Mouse (Mus musculus) embryonic facial prominence, embryonic 13.5 days (tissue): ENCODE measurements at regions not wholly inside any gene's neighbourhood (a gene's known extent, or its start where the extent isn't known, plus 50 kb on each side); places are given as distances from the start of the nearest gene placed in this dataset.
"Not testable (repeated sequence)": the region's sequence is repeated elsewhere in the genome, so short reads cannot be mapped to it uniquely, and the experiment has no call there.

Experiments
- ATAC-seq: fragments of 200-750 bp; cut with Nextera tagmentation; 2 replicates; pipeline ENCODE4 v1.8.0; 2017; ENCODE audit warnings: low read depth; ENCODE audit not compliant: insufficient number of reproducible peaks, insufficient read depth, low FRiP score, low TSS enrichment
- H3K27ac ChIP-seq: fragments of 300-500 bp; sonication (generic); 2 replicates; pipeline ENCODE4 v1.5.1; 2015; ENCODE audit warnings: moderate library complexity, mild to moderate bottlenecking, inconsistent platforms
- H3K27me3 ChIP-seq: fragments of 300-500 bp; sonication (generic); 2 replicates; pipeline ENCODE4 v1.6.1; 2015; ENCODE audit warnings: mild to moderate bottlenecking, inconsistent platforms
- H3K36me3 ChIP-seq: fragments of 300-500 bp; sonication (generic); 2 replicates; pipeline ENCODE4 v1.6.1; 2015; ENCODE audit warnings: mild to moderate bottlenecking, inconsistent platforms
- H3K4me1 ChIP-seq: fragments of 300-500 bp; sonication (generic); 2 replicates; pipeline ENCODE4 v1.6.1; 2015; ENCODE audit warnings: inconsistent platforms
- H3K4me2 ChIP-seq: fragments of 300-500 bp; sonication (generic); 2 replicates; pipeline ENCODE4 v1.6.1; 2015; ENCODE audit warnings: moderate library complexity, mild to moderate bottlenecking, inconsistent platforms
- H3K4me3 ChIP-seq: fragments of 300-500 bp; sonication (generic); 2 replicates; pipeline ENCODE4 v1.5.1; 2015; ENCODE audit warnings: mild to moderate bottlenecking, inconsistent platforms
- H3K9ac ChIP-seq: fragments of 300-500 bp; sonication (generic); 2 replicates; pipeline ENCODE4 v1.6.1; 2015; ENCODE audit warnings: mild to moderate bottlenecking, inconsistent platforms
- H3K9me3 ChIP-seq: fragments of 300-500 bp; sonication (generic); 2 replicates; pipeline ENCODE4 v1.6.1; 2016; ENCODE audit warnings: inconsistent platforms
- WGBS: fragments of 180-500 bp; shearing (Covaris S2); methylation state at CpG from one replicate; pipeline ENCODE4 v1.1.7; 2015; ENCODE audit warnings: mixed read lengths; 5-methylcytosine and 5-hydroxymethylcytosine counted together

DNA sequence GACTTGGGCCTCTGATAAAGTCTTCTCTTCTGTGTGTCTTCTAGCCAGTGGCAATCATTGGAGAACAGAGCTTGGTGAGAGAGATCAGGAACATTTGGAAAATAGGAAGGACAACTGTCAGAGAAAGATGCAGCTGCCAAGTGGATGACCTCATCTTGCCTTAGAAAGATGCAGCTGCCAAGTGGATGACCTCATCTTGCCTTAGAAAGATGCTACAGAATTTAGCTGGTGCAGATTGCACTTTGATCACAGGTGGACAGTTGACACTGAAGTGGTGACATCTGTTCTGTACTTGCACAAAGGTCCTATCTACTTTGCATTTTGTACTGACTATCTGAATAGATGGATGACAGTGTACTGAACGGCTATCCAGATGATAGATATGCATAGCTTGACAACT, 163.1 kb downstream of the Ube2e3 start:
- no peaks in the 10 kb centered on the region for H3K27me3 ChIP-seq
- 92% methylated on average over 1 of the region's 1 CpGs for WGBS
- H3K9ac ChIP-seq, result no peak overlapping the region
- H3K4me3 ChIP-seq, result no peak overlapping the region
- no peak overlapping the region for H3K27ac ChIP-seq
- ATAC-seq, result no peak
- no peaks in the 10 kb centered on the region for H3K36me3 ChIP-seq
- no peak overlapping the region for H3K4me2 ChIP-seq
- no peaks in the 10 kb centered on the region for H3K9me3 ChIP-seq
- no peaks in the 10 kb centered on the region for H3K4me1 ChIP-seq

GRCm38 (mm10) chr2:79036296-79036695, 168.4 kb downstream of the Ube2e3 start:
- WGBS, result 82% methylated on average over 2 of the region's 2 CpGs
- Histone ChIP-seq H3K27me3 (no peaks in the 10 kb centered on the region), H3K36me3 (no peaks in the 10 kb centered on the region), H3K4me1 (0 out of 2 replicates have a peak, but pooled peaks cover 4% of the 10 kb centered on the region), H3K4me3 (no peak overlapping the region), H3K27ac (no peak overlapping the region), H3K9me3 (no peaks in the 10 kb centered on the region), H3K4me2 (no peak overlapping the region), H3K9ac (no peak overlapping the region)
- no peak for ATAC-seq

DNA sequence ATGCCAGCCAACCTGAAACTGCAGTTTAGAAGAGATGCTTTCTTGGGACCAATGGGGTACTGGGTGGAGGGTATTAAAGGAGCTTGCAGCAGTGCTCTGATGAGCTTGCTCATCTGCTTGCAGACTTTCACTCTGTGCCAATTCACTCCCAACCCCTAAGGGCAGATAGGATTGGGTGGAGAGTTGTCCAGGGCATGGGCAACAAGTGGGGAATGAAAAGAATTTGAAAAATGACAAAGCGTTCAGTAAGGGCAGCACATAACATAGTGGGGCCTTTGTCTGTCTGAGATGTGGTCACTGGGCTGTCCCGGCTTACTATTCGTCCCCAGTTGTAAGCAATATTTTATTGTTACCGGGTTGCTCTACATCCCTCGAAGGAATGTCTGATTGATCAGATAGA, 170.7 kb downstream of the Ube2e3 start:
- no peak for ATAC-seq
- Histone ChIP-seq H3K4me3 (no peak overlapping the region), H3K4me1 (0 out of 2 replicates have a peak, but pooled peaks cover 4% of the 10 kb centered on the region), H3K36me3 (no peaks in the 10 kb centered on the region), H3K27me3 (no peaks in the 10 kb centered on the region), H3K4me2 (no peak overlapping the region), H3K9ac (no peak overlapping the region), H3K27ac (no peak overlapping the region), H3K9me3 (no peaks in the 10 kb centered on the region)
- 25% methylated on average over 5 of the region's 5 CpGs for WGBS

GRCm38 (mm10) chr2:79044804-79045203, 176.9 kb downstream of the Ube2e3 start:
- not testable (repeated sequence) for H3K27me3 ChIP-seq, ATAC-seq, H3K4me3 ChIP-seq, H3K9me3 ChIP-seq, H3K4me2 ChIP-seq, H3K36me3 ChIP-seq, H3K9ac ChIP-seq, H3K27ac ChIP-seq
- WGBS, result 77% methylated on average over 3 of the region's 3 CpGs
- peaks cover 11% of the 10 kb centered on the region for H3K4me1 ChIP-seq

DNA sequence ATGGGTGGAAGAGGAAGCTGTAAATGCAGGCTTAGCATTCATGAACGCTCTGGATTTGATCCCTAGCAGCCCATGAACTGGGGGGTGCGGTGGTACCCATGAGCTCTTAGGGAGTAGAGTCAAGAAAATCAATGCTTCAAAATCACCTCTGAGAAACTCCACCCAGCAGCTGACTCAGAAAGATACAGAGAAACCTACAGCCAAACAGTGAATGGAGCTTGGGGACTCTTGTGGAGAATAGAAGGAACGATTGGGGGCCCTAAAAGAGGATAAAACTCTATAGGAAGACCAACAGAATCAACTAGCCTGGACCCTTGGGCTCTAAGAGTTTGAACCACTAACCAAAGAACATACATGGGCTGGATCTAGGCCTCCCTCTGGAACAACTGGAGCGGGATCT, 177.6 kb downstream of the Ube2e3 start:
- no peak overlapping the region for H3K4me2 ChIP-seq
- H3K4me3 ChIP-seq, result no peak overlapping the region
- H3K27ac ChIP-seq, result no peak overlapping the region
- H3K4me1 ChIP-seq, result peaks cover 12% of the 10 kb centered on the region
- no peaks in the 10 kb centered on the region for H3K27me3 ChIP-seq
- ATAC-seq, result no peak
- no peaks in the 10 kb centered on the region for H3K9me3 ChIP-seq
- 75% methylated on average over 4 of the region's 4 CpGs for WGBS
- no peaks in the 10 kb centered on the region for H3K36me3 ChIP-seq
- no peak overlapping the region for H3K9ac ChIP-seq

DNA sequence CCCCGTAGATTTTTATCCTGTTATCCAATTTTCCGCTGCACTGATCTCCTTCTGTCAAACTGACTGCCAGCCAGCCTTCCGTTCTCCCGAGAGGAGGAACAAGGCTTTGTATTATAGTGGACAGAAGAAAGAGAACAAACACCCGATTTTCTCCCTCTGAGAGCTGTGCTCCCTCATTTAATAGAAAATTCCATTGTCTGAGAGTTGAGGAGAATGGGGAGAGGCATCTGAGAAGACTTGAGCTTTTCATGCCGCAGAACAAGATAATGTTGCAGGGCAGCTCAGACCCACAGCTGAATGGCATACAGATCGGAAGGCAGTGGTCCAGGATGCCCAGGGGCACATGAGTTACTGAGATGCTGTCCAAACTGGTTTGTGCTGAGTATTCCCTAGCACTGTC, 180.1 kb downstream of the Ube2e3 start:
- no peak overlapping the region for H3K4me3 ChIP-seq
- H3K36me3 ChIP-seq, result no peaks in the 10 kb centered on the region
- H3K27me3 ChIP-seq, result no peaks in the 10 kb centered on the region
- no peak for ATAC-seq
- no peak overlapping the region for H3K27ac ChIP-seq
- WGBS, result 10% methylated on average over 7 of the region's 7 CpGs
- H3K4me2 ChIP-seq, result peak overlapping the region; percentile 38
- peaks cover 9% of the 10 kb centered on the region for H3K4me1 ChIP-seq
- H3K9ac ChIP-seq, result no peak overlapping the region
- H3K9me3 ChIP-seq, result no peaks in the 10 kb centered on the region

DNA sequence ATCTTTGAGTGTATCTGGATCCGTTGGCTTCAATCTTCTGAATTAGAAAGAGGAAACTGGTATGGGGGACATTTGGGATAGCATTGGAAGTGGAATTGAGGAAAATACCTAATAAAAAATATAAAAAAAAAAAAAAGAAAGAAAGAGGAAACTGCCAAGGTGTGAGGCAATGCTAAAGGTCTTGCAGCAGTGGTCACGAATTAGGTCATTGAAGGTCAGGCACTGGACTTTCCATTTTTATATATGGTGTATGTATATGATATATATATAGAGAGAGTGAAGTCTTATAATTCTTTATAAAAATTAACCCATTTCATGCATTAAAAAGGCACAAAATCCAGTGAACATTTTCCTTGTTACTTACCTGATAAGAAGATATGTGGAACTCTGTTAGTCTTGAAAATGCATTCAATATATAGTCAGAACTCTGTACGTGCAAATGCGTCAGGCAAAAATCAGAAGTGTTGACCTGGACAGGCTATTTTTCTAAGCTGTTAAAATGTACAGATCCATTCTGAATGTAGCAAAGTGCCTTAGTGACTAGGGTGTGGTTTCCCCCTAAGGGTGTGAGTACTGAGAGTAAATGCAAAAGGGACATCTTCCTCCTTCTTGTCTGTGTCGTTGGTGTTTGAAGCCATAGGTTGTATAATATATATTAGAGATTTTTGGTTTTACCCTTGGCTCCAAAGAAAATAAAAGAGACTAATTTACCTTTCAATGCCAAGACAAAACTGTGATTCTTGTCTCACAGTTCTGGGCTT, 181.0 kb downstream of the Ube2e3 start:
- H3K27ac ChIP-seq, result no peak overlapping the region
- H3K4me1 ChIP-seq, result peaks cover 9% of the 10 kb centered on the region
- no peaks in the 10 kb centered on the region for H3K36me3 ChIP-seq
- no peak overlapping the region for H3K4me2 ChIP-seq
- no peaks in the 10 kb centered on the region for H3K9me3 ChIP-seq
- ATAC-seq, result no peak
- WGBS, result 88% methylated on average over 5 of the region's 5 CpGs
- no peaks in the 10 kb centered on the region for H3K27me3 ChIP-seq
- no peak overlapping the region for H3K4me3 ChIP-seq
- no peak overlapping the region for H3K9ac ChIP-seq

DNA sequence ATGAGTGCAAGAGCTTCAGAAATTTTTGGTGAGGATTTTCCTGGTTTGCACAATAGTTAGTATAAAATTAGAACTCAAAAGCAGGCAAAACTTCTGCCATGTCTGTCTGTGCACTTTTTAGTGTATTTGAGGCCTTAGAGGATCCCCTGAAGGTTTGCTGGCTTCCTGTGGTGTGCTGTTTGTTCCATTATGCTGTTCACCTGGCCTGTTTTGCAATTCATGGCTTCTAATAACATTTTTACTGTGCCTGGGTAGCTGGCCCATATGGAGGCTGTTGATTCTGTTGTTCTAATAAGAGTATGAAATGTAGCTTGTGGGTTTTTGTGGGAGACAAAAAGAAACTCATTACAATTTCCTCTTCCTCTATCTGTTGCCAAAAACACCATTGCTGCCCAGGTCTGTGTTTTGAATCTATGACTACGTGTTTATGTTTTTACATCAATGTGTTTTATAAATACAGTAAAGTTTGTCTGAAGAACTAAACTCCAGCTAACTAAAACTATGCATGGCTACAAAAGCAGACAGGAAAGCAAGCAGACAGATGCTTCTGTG, 182.6 kb downstream of the Ube2e3 start:
- no peaks in the 10 kb centered on the region for H3K27me3 ChIP-seq
- WGBS, result 86% methylated on average over 1 of the region's 1 CpGs
- no peak for ATAC-seq

GRCm38 (mm10) chr2:79052226-79052625, 184.3 kb downstream of the Ube2e3 start:
- no peak overlapping the region for H3K4me3 ChIP-seq
- WGBS, result 78% methylated on average over 1 of the region's 1 CpGs
- no peaks in the 10 kb centered on the region for H3K27me3 ChIP-seq
- no peak overlapping the region for H3K9ac ChIP-seq
- no peaks in the 10 kb centered on the region for H3K9me3 ChIP-seq
- H3K4me2 ChIP-seq, result no peak overlapping the region
- H3K27ac ChIP-seq, result no peak overlapping the region
- no peak for ATAC-seq
- H3K36me3 ChIP-seq, result no peaks in the 10 kb centered on the region
- H3K4me1 ChIP-seq, result peaks cover 9% of the 10 kb centered on the region

More for the DNA sequence above, 182.6 kb downstream of the Ube2e3 start:
- Histone ChIP-seq H3K4me2 (no peak overlapping the region), H3K4me1 (peaks cover 9% of the 10 kb centered on the region), H3K9me3 (no peaks in the 10 kb centered on the region), H3K36me3 (no peaks in the 10 kb centered on the region), H3K27ac (no peak overlapping the region), H3K9ac (no peak overlapping the region), H3K4me3 (no peak overlapping the region)

DNA sequence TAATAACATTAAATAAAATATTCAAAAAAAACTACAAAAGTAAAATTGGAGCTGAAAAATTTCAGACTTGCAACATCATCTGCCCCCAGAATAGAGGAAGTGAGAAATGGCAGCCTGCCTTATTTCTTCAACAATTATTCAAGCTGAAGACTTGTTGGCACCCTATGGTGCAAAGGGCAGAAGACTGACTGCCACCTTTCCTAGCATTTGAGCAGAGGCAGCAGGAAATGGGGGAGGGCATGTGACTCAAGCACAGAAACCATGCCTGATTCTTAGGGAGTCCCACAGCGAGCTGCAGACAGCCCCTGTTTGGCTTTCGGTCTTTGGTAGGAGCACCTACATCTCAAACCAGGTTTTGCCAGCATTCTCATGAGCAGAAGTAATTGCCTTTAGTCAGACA, 188.2 kb downstream of the Ube2e3 start:
- Histone ChIP-seq H3K4me2 (no peak overlapping the region), H3K36me3 (no peaks in the 10 kb centered on the region), H3K4me1 (no peaks in the 10 kb centered on the region), H3K9ac (no peak overlapping the region), H3K27ac (no peak overlapping the region), H3K4me3 (no peak overlapping the region), H3K9me3 (no peaks in the 10 kb centered on the region), H3K27me3 (no peaks in the 10 kb centered on the region)
- 84% methylated on average over 2 of the region's 2 CpGs for WGBS
- no peak for ATAC-seq

DNA sequence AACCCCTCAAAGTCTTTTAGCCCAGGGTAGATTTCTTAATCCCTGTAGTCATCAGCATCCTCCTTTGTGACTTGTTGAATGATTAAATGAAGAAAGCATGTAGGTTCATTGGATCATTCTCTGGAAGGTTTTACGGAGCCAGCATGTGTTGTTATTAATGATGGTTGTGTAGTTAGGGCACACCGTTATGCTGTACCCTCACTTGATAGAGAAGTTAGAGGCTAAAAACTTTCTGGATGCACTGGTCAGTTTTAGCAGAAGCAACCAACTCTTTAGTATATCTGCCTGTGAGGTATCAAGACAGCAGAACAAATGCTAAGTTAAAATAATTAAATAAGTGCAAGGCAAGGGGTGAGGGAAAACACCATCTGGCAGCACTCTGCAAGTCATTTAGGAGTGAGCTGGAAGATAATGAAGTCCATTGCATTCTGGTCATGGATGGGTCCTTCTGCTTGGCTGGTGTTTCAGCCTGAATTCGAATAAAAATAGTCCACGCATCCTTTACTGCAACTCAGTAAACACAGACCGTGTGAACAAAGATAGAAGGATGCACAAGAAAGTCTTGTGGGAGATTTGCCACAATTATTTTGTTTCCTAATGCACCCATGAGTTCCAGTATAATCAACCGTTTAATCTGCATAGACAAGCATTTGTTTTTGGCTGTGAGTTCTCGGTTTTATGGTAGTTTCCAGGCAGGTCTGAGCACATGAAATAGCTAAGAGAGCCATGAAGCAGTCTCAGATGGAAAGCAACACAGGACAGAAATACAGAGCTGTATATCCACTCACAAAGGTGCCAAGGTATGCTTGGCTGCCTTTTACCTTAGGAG, 191.4 kb downstream of the Ube2e3 start:
- Histone ChIP-seq H3K27me3 (no peaks in the 10 kb centered on the region), H3K4me2 (no peak overlapping the region), H3K36me3 (no peaks in the 10 kb centered on the region), H3K9me3 (no peaks in the 10 kb centered on the region), H3K9ac (no peak overlapping the region), H3K4me3 (no peak overlapping the region), H3K27ac (no peak overlapping the region), H3K4me1 (peaks cover 5% of the 10 kb centered on the region)
- ATAC-seq, result no peak
- WGBS, result 69% methylated on average over 7 of the region's 7 CpGs

- Histone ChIP-seq H3K9me3 (no peaks in the 10 kb centered on the region), H3K4me1 (peaks cover 5% of the 10 kb centered on the region), H3K4me3 (no peak overlapping the region), H3K9ac (no peak overlapping the region), H3K27me3 (no peaks in the 10 kb centered on the region), H3K4me2 (no peak overlapping the region), H3K36me3 (no peaks in the 10 kb centered on the region), H3K27ac (no peak overlapping the region)
- 81% methylated on average over 4 of the region's 4 CpGs for WGBS
- no peak for ATAC-seq
Measured at GRCm38 (mm10) chr2:79059944-79060238, 192.0 kb downstream of the Ube2e3 start.
